Mouse (Mus musculus): ENCODE results near the gene Taar6.

Taar6 gene

DNA sequence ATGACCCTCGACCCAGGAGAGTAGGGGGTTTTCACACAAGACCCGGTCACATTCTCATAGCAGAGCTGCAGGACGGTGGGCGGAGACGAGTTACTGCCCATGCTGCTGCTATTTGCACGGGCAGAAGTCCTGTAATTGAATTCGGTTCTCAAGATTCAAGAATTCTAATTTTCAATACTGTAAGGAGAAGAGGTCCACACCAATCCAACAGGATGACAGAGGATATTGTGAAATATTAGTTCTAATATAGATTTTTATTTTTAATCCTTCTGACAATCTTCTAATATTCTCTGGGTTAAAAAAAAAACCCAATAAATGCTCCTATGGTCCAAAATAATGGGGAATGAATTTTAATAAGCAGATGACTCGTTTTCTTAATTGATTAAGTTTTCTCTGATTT is at the start of gene Taar6:
Gene Taar6, minus strand, starts transcription at position 101 of the 400 bp plus-strand sequence.
- no peak for DNase-seq (ENCODE audit: extremely low spot score, low spot score)

DNA sequence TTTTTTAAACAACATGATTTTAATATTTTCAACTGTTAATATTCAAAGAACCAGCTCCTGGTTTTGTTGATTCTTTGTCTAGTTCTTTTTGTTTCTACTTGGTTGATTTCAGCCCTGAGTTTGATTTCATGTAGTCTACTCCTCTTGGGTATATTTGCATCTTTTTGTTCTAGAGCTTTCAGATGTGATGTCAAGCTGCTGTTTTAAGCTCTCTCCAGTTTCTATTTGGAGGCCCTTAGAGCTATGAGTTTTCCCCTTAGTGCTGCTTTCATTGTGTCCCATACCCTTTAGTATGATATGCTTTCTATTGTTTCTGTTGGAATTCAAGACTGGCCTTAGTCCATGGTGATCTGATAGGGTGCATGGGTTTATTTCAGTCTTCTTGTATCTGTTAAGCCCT is 45.9 kb upstream of the Taar6 start:
- DNase-seq (ENCODE audit: extremely low spot score, low spot score): no peak

DNA sequence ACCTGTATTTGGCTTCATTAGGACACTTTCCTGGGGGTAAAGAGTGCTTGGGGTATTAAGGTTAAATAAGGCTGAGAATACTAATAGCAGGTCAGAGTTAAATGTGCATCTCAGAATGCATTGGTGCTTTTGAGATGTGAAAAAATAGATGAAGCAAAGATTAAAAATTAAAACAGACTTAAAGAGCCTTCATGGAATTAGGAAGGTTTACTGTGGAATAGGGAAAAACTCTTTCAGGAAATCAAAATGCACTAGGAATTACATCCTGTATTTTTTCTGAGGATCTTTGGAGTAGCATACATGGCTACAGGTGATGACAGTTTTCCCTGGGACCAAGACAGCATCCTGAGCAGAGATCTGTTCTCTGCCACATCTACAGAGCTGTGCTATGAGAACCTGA is 41.5 kb upstream of the Taar6 start, which contains the start of gene Taar7d:
Gene Taar7d, plus strand, starts transcription at position 301 of the 400 bp plus-strand sequence.
- no peak for DNase-seq (ENCODE audit: extremely low spot score, low spot score)

DNA sequence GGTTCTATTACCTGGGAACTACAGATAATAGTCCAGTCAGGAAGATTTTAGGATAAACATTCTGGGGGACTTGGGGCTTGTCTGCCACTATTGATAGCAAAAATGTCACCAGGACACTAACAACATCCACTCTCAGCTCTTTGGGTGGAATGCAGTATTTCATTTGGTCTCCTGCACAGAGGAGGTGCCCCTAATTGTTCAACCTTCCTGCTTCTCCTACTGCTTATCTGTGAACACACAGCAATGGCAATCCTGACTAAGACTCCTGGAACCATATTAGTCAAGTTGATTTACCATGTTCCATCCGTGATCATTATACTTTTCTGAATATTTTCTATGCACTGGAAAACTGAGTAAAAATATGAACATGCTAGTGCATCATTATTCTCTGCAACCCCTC is 22.7 kb upstream of the Taar6 start:
- no peak for DNase-seq (ENCODE audit: extremely low spot score, low spot score)

DNA sequence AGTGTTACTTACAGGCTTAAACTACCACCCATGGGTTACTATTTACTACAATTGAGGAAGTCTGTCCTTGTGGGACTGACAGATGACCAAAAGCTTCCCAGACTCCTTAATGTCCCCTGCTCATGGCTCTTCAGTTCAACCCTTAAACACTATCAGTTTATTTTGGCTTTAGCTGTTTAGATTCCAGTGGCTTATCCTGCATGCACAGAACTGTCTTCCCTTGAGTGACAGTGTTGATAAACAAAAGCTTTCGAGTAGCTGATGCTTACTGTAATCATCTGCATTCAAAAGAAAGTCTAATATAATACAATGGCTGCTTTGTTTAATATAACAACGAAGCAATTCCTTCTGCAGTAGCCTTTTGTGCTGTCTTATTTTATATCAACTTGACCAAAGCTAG is 21.6 kb upstream of the Taar6 start:
- DNase-seq (ENCODE audit: extremely low spot score, low spot score): no peak

DNA sequence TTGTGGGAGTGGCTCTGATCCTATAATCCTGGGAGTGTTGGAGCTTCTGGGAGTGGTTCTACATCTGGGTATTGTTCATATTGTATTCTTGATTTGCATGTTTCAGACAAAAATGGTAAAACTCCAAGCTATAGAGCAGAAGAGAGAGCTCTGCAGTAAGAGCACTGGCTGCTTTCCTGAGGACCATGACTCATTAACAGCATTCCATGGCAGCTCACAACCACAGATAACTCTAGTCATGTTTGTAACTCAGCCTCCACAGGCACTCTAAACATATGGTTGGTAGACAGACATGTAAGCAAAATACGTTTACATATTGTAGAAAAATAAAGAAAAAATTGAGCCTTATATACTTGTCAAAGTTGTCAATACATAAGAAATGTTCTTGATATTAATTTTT is 21.0 kb upstream of the Taar6 start:
- DNase-seq (ENCODE audit: extremely low spot score, low spot score): no peak

DNA sequence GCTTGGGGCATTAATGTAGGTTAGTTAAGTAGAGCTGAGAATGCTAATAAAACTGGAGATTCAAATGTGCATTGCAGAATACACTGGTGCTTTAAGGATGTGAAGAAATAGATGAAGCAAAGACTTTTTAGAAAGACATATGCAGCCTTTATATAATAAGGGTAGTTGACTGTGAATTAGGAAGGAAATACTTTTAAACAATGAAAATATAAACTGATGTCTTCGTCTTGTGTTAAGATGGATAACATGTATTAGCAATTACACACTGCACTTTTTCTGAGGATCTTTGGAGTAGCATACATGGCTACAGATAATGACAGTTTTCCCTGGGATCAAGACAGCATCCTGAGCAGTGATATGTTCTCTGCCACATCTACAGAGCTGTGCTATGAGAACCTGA is 14.2 kb upstream of the Taar6 start, which contains the start of gene Taar7b:
Gene Taar7b, plus strand, starts transcription at position 301 of the 400 bp plus-strand sequence.
- no peak for DNase-seq (ENCODE audit: extremely low spot score, low spot score)

DNA sequence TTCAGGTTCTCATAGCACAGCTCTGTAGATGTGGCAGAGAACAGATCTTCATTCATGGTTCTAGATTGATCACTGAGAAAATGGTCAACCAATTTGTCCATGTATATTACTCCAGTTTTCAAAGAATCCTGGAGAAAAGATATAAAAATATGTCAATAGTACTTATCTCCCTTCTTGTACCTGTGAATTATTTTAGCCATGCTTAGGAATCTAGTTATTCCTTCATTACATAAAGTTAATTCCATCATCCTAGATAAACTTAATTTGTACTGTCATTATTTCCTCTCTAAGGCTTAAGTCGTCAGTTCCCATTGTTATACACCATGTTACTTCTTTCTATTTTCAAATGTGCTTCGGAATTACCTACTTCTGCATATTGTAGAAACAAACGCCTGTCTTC is 7.9 kb upstream of the Taar6 start, which contains the start of gene Taar7a:
Gene Taar7a, minus strand, starts transcription at position 101 of the 400 bp plus-strand sequence.
- DNase-seq (ENCODE audit: extremely low spot score, low spot score): no peak

DNA sequence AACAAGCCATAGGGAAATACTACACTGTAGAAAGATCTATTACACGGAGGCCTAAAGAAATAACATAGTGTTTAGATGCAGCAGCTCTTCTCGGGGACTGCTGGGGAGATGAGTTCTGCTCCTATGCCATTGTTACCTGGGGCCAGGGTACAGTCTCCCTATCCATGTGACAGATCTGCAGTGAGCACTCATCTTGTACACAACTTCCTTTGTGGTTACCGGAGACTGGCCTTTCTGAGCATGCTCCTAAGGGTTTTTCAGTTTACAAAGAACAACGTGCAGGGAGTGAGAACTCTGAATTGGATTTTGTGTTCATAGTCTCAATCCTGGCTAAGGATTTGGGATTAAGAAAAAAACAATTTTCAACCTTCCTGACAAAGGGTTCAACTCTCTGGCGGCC is 973 bp upstream of the Taar6 start:
- no peak for DNase-seq (ENCODE audit: extremely low spot score, low spot score)

DNA sequence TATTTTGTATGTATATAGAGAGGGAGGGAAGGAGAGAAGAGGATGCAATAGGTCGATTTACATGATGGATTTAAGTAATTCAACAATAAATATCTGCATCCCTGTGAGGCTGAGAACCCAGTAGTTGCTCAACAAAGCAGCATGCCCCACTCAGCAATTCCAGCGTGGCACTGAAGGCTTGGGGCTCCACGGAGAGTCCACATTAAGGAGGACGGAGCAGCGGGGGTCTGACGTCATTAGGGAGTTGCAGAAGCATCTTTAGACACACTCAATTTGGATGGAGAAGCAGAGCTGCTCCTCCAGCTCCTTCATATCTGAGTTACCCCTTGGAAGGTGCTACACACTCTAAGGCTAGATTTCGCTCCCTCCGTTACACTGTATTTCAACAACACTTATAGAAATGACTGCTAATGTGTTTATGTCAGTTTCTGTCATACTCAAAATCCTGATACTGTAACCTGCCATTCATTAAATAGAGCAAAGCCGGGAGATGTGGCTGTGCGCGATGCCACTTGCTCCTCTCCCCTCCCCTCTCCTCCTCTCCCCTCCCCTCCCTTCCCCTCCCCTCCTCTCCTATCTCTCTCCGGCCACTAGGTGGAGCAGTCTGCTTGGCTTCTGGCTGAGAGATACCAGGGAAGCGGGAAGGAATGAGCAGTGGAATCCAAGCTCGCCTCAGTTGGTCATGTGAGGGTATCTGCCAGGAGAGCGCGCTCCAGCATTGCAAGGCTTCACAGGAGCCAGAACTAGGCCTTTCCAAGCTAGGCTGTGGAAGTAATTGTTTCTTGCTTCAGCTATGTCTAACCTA is 6.3 kb downstream of the Taar6 start:
- peak; percentile 78 for DNase-seq (ENCODE audit: extremely low spot score, low spot score)

DNA sequence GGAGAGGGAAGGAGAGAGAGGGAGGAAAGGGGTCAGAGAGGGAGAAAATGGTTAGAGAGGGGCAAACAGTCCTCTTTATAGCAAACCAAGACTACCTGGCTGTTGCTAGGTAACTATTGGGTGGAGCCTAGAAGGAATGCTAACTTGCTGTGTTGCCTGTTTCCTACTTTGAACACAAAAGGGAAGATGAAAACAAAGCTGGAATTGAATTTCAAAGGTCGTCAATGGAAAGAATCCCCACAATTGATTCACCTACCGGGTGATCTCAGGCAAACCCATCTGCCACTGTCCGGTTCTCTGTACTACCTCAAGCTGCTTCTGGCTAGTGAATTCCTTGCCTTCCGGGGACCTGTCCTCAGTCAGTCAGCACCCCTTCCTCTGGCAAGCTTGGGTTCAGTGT is 7.5 kb downstream of the Taar6 start:
- no peak for DNase-seq (ENCODE audit: extremely low spot score, low spot score)

DNA sequence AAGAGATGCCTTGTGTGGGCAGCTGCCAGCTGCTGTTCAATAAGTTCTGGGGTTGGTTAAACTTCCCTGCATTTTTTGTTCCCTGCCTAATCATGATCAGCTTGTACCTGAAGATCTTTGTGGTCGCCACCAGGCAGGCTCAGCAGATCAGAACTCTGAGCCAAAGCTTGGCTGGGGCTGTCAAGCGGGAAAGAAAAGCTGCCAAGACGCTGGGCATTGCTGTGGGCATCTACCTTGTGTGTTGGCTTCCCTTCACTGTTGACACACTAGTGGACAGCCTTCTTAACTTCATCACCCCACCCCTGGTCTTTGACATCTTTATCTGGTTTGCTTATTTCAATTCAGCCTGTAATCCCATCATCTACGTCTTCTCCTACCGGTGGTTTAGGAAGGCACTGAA is 14.2 kb downstream of the Taar6 start:
- no peak for DNase-seq (ENCODE audit: extremely low spot score, low spot score)

DNA sequence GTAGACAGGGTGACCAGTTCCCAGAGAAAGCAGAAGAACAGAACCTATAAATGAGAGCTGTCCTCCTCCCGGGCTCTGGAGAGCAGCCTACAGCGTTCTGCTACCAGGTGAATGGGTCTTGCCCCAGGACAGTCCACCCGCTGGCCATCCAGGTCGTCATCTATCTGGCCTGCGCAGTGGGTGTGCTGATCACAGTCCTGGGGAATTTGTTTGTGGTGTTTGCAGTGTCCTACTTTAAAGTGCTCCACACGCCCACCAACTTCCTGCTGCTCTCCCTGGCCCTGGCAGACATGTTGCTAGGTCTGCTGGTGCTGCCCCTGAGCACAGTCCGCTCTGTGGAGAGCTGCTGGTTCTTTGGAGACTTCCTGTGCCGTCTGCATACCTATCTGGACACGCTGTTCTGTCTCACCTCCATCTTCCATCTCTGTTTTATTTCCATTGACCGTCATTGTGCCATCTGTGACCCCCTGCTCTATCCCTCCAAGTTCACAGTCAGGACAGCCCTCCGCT is 14.7 kb downstream of the Taar6 start, which contains the start of gene Taar5:
Gene Taar5, plus strand, starts transcription at position 51 of the 510 bp plus-strand sequence.
- DNase-seq (ENCODE audit: extremely low spot score, low spot score): no peak

DNA sequence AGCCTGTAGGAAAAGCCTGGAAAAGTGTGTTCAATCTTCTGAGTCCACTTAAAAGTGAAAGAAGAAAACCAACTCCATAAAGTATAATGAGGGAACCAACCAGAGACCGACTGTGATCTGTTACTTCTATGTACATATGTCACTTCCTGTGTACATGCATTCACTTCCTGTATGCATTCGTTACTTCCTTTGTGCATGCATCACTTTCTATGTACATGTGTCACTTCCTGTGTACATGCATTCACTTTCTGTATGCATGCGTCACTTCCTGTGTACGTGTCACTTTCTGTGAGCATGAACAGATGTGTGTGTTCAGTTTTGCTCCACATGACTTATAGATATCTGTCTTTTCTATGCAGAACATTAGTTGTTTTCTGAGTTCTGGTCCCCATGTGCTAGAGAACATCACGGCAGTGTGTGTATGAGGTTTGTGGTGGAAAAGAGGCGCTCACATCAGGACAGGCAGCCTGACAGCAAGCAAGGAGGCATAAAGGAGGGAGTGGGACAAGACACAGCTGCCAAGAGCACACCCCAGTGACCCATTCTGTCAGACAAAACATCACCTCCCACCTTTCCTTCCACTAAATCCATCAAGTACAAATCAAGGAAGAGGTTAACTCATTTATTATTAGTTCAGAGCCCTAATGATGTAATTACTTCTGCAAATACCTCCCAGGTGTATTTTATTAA is 20.4 kb downstream of the Taar6 start:
- no peak for DNase-seq (ENCODE audit: extremely low spot score, low spot score)

DNA sequence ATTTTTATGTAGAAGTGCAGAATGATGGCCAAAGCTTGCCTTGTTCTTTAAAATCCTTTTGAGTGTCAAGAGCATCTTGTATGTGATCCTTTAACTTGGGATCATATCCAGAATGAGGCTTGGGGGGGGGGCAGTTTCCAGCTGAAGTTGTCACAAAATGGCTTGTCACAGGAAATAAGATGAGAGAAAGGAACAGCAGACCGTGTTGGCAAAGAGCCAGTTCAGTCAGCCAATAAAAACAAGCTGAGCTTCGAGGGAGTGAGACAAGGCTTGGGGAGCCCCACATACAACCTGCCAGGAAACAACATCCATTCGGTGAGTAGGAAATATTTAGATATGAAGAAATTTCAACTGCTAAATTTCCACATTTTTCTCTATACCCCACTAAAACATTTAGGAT is 22.0 kb downstream of the Taar6 start:
- DNase-seq (ENCODE audit: extremely low spot score, low spot score): no peak

DNA sequence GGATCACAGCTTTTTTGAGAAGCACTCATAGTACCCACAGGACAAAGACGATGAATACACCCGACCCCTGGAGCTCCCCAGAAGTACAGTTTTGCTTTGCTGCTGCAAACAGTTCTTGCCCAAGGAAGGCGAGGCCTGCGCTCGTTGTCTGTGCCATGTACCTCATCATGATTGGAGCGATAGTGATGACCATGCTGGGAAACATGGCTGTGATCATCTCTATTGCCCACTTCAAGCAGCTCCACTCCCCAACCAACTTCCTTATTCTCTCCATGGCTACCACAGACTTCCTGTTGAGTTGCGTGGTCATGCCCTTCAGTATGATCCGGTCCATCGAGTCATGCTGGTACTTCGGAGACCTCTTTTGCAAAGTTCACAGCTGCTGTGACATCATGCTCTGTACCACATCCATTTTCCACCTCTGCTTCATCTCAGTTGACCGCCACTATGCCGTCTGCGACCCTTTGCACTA is 25.0 kb downstream of the Taar6 start, which contains the start of gene Taar4:
Gene Taar4, plus strand, starts transcription at position 51 of the 472 bp plus-strand sequence.
- DNase-seq (ENCODE audit: extremely low spot score, low spot score): no peak

DNA sequence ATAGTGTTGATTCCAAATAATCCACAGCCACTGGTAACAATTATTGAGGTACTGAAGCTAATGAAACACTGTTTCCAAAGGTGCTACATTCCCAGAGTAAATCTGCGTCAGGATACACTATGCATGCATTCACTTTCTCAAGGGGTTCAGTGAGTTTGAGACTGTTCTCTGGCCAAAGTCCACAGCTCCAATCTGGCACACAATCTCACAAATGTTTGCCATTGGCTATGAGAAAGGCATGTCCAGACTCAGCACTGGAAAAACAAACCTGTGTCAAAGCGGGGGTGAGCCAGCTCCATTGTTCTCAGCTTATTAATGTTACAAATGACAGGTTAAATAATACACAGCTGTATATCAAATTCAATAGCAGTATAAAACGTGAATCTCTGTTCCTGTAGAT is 26.4 kb downstream of the Taar6 start:
- no peak for DNase-seq (ENCODE audit: extremely low spot score, low spot score)

DNA sequence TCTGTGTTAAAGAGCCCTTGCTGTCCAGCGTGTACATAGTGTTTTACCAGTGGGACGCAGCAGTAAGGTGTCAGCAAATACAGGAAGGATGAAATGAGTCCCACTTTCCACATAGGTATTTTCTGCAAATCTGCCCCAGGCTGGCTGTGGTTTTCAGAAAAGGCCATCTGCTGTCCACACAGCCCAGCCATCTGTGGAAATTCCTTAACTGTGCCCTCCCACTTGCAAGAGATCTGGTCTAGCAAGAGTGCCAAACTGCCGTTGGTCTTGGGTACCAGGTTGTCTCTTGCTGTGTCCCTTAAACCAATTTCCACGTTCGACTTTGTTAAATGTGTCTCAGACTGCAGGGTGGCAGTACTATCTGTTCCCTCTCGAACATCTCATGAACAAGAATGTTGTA is 33.7 kb downstream of the Taar6 start:
- DNase-seq (ENCODE audit: extremely low spot score, low spot score): no peak

DNA sequence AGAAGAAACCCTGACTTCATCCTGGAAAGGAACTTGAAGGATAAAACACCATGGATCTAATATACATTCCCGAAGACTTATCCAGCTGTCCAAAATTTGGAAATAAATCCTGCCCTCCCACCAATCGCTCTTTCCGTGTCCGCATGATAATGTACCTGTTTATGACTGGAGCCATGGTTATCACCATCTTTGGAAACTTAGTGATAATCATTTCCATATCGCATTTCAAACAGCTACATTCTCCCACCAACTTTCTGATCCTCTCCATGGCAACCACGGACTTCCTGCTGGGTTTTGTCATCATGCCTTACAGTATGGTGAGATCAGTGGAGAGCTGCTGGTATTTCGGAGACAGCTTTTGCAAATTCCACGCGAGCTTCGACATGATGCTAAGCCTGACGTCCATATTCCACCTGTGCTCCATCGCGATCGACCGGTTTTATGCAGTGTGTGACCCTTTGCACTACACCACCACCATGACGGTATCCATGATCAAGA is 35.9 kb downstream of the Taar6 start, which contains the start of gene Taar3:
Gene Taar3, plus strand, starts transcription at position 51 of the 498 bp plus-strand sequence.
- no peak for DNase-seq (ENCODE audit: extremely low spot score, low spot score)

DNA sequence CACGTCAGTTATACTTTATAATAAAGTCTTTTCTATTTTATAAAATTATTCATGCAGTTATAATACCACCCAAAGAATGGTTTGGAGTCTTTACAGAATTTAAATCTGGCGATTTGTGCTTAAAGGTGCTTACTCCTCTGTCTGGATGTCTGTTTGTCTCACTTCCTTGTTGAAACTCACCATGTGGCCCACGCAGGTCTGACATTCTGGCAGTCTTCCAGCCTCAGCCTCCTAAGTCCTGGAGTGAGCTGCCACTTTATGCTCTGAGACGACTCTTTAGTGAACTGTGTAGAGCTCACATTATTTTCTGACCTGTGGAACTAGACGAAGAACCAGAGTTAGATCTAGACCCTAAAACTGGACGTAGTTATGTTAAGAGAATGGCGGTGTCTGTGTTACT is 37.4 kb downstream of the Taar6 start:
- DNase-seq (ENCODE audit: extremely low spot score, low spot score): no peak

DNA sequence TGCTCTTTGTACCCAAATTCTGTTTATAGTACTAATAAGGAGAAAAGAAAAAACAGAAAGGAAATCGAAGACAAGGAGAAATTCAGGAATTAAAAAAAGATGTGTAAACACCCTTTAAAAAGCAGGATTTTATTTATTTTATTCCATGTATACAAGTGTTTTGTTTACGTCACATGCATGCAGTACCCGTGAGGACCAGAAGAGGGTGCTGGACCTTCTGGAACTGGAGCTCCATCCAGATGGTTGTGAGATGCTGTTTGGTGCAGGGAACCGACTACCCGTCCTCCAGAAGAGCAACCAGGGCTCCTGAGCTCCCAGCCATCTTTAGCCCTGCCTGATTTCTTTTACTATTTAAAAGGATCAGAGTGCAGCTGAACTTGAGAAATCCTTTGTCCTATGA is 43.0 kb downstream of the Taar6 start:
- no peak for DNase-seq (ENCODE audit: extremely low spot score, low spot score)

DNA sequence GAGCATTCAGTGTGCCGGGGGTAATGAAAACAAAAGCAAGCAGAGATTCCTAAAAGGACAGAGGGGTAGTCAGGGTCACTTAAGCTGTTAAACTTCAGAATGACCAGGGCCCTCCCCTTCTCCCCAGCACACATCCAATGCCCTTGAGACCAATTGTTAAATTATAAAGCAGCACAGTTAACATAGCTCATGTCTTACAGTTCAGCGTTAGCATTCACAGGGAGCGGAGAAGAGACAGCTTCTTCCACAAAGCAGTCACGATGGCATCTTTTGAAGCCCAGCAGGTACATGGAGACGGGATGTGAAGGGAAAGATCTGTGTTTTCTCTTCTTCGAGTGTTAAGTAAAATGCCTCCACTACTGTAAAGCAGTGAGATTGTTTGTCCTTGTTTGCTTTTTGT is 47.1 kb downstream of the Taar6 start, which contains the start of gene Taar2:
Gene Taar2, plus strand, starts transcription at position 261 of the 400 bp plus-strand sequence.
- DNase-seq (ENCODE audit: extremely low spot score, low spot score): no peak
